51 mouse cellular contexts compared by ENCODE assay signal in genomic region chr11:104164257-104164656, GRCm38 (mm10). TPM values are rescaled to one million over a fixed set of nuclear protein-coding genes. Genes with fewer than 3 reads are reported as not detected.
"Had no signal": no experiment of that assay in that cellular context is flagged by ENCODE, and none has a peak within 500 bp of the region (broad histone marks: within the 10 kb centered on the region; RNA-seq: fewer than 3 reads in every experiment).

No protein-coding gene starts in this region.

- ATAC-seq: hindbrain, embryonic 16.5 days; hindbrain, postnatal 0 days; inflammation-experienced regulatory T-cells, adult 6 months; intestine, embryonic 15.5 days; intestine, embryonic 16.5 days; intestine, postnatal 0 days had no signal

- H3K36me3 ChIP-seq: heart, embryonic 12.5 days; heart, embryonic 13.5 days; heart, embryonic 15.5 days; hindbrain, embryonic 10.5 days; hindbrain, embryonic 12.5 days; hindbrain, embryonic 13.5 days; hindbrain, embryonic 15.5 days; intestine, embryonic 15.5 days had no signal

- H3K27me3 ChIP-seq: hindbrain, embryonic 12.5 days; hindbrain, embryonic 15.5 days had no signal

- H3K4me3 ChIP-seq: heart, embryonic 12.5 days; heart, embryonic 13.5 days; heart, embryonic 15.5 days; hindbrain, embryonic 10.5 days; hindbrain, embryonic 12.5 days; hindbrain, embryonic 13.5 days; hindbrain, embryonic 15.5 days; intestine, embryonic 15.5 days; layer of hippocampus, adult 2 months; left cerebral cortex, adult 2 months had no signal

- H3K9me3 ChIP-seq: heart, embryonic 12.5 days; heart, embryonic 13.5 days; heart, embryonic 15.5 days; hindbrain, embryonic 10.5 days; hindbrain, embryonic 12.5 days; hindbrain, embryonic 13.5 days; hindbrain, embryonic 15.5 days; intestine, embryonic 15.5 days had no signal

- H3K4me2 ChIP-seq: heart, embryonic 11.5 days; heart, embryonic 12.5 days; heart, embryonic 13.5 days; heart, embryonic 15.5 days; hindbrain, embryonic 12.5 days; hindbrain, embryonic 13.5 days; hindbrain, embryonic 14.5 days; hindbrain, embryonic 15.5 days; intestine, embryonic 15.5 days had no signal

- H3K27ac ChIP-seq: heart, embryonic 13.5 days; heart, embryonic 15.5 days; hindbrain, embryonic 12.5 days; hindbrain, embryonic 13.5 days; hindbrain, embryonic 14.5 days; hindbrain, embryonic 15.5 days; hindbrain, postnatal 0 days; intestine, embryonic 15.5 days; kidney, postnatal 0 days; layer of hippocampus, adult 2 months; left cerebral cortex, adult 2 months had no signal

- DNase-seq: heart, postnatal 10 days; heart, postnatal 14 days; heart, postnatal 36 days; heart, postnatal 4 days; kidney, adult 11 months; kidney, adult 18-20 months; kidney, adult 2 months; kidney, adult 8-10 months; kidney, adult 9 months; kidney, postnatal 10 days; kidney, postnatal 14 days; kidney, postnatal 25 days; kidney, postnatal 36 days; kidney, postnatal 4 days; layer of hippocampus, adult 9-11 months; layer of hippocampus, postnatal 36 days had no signal

- H3K4me1 ChIP-seq: heart, embryonic 12.5 days; heart, embryonic 13.5 days; heart, embryonic 15.5 days; hindbrain, embryonic 15.5 days; intestine, embryonic 15.5 days had no signal

- H3K9ac ChIP-seq: heart, embryonic 12.5 days; heart, embryonic 13.5 days; heart, embryonic 15.5 days; hindbrain, embryonic 12.5 days; hindbrain, embryonic 13.5 days; hindbrain, embryonic 14.5 days; hindbrain, embryonic 15.5 days; intestine, embryonic 15.5 days had no signal

RNA-seq across cellular contexts. Expression of gene Sppl2c, which starts 21.9 kb away (rescaled TPM):
- total RNA-seq: heart, postnatal 10 days; heart, postnatal 14 days; heart, postnatal 25 days; heart, postnatal 36 days; heart, postnatal 4 days; hematopoietic stem cell, adult 5-6 weeks; hindbrain, postnatal 0 days; layer of hippocampus, adult 18-20 months; layer of hippocampus, adult 2 months; layer of hippocampus, adult 8-10 months; layer of hippocampus, postnatal 10 days; layer of hippocampus, postnatal 14 days; layer of hippocampus, postnatal 25 days; layer of hippocampus, postnatal 36 days; left cerebral cortex, adult 18-20 months; left cerebral cortex, adult 2 months; left cerebral cortex, adult 8-10 months had no signal
- polyA plus RNA-seq: heart, embryonic 11.5 days; heart, embryonic 12.5 days; heart, embryonic 13.5 days; heart, embryonic 14.5 days; heart, embryonic 15.5 days; heart, embryonic 16.5 days; heart, postnatal 0 days; hindbrain, embryonic 10.5 days; hindbrain, embryonic 11.5 days; hindbrain, embryonic 12.5 days; hindbrain, embryonic 13.5 days; hindbrain, embryonic 14.5 days; hindbrain, embryonic 15.5 days; hindbrain, embryonic 16.5 days; hindbrain, postnatal 0 days; inflammation-experienced regulatory T-cells, adult 6 months; intestine, embryonic 14.5 days; intestine, embryonic 15.5 days; intestine, embryonic 16.5 days; intestine, postnatal 0 days; kidney, embryonic 14.5 days; kidney, embryonic 16.5 days; kidney, postnatal 0 days had no signal

RNA-seq across cellular contexts. Expression of gene Crhr1, which starts 31.6 kb away (rescaled TPM):
- total RNA-seq: heart, postnatal 10 days; heart, postnatal 14 days; heart, postnatal 25 days; heart, postnatal 36 days; heart, postnatal 4 days; hematopoietic stem cell, adult 5-6 weeks had no signal
- polyA plus RNA-seq: heart, embryonic 11.5 days; heart, embryonic 12.5 days; heart, embryonic 13.5 days; heart, embryonic 14.5 days; heart, embryonic 15.5 days; heart, embryonic 16.5 days; heart, postnatal 0 days; inflammation-experienced regulatory T-cells, adult 6 months; intestine, postnatal 0 days; kidney, adult 2 months; large intestine, adult 2 months had no signal
